Mouse (Mus musculus) T-cell, adult 2 months (primary cell): ENCODE results near the gene Fkbp5.

Experiments
- DNase-seq: peaks from one replicate; pipeline ENCODE4 v3.0.0; 2022; ENCODE audit warnings: low spot score

Gene Fkbp5

DNA sequence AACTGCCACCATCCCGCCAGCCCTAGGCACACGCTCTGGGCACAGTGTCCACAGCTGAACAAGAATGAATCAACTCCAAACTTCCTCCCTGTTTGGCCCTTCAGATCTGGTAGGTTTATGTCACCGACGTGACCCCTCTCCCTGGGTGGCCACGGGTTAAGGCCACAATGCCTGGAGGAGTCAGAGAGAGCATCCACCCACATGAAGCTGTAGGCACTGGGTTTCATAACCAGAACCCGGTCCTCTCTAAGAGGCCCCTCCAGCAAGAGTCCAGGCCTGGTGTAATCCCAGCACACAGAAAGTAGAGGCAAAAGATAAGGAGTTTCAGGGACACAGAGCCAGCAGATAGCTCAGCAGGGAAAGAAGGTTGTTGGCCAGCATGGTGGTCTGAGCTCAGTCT is 13.1 kb downstream of the Fkbp5 start:
- no peak for DNase-seq

GRCm38 (mm10) chr17:28502196-28502821 is 15.0 kb downstream of the Fkbp5 start:
- no peak for DNase-seq

GRCm38 (mm10) chr17:28500465-28500864 is 16.9 kb downstream of the Fkbp5 start:
- DNase-seq = no peak

GRCm38 (mm10) chr17:28499190-28499589 is 18.1 kb downstream of the Fkbp5 start:
- DNase-seq = no peak

GRCm38 (mm10) chr17:28495832-28496231 is 21.5 kb downstream of the Fkbp5 start:
- no peak for DNase-seq

- DNase-seq = no peak
Observed at GRCm38 (mm10) chr17:28491035-28491770, 26.1 kb downstream of the Fkbp5 start.

- no peak for DNase-seq
Observed at GRCm38 (mm10) chr17:28488258-28489013, 28.9 kb downstream of the Fkbp5 start.

GRCm38 (mm10) chr17:28487584-28488257 is 29.6 kb downstream of the Fkbp5 start:
- DNase-seq = no peak

- peak; percentile 41 for DNase-seq
Observed at GRCm38 (mm10) chr17:28486720-28487119, 30.6 kb downstream of the Fkbp5 start.

DNA sequence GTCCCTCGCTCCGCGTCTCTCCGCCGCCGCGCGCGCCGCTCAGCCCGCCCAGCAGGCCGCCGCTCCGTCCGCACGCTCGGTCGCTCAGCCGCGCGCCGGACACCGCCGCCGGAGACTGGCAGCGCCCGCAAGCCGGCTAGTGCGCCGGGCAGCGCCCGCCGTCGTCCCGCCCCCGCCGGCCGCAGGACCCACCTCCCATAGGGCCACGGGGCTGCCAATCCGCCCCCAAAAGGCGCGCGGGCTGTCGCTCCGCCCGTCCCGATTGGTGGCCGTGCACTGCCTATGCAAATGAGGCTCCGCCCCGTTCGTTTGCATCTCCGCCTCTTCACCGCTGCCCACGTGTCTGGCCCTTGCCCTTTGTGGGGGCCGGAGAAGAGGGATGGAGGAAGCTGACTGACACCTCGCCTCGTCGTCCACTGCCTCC is 31.3 kb downstream of the Fkbp5 start:
- peak; percentile 93 for DNase-seq

DNA sequence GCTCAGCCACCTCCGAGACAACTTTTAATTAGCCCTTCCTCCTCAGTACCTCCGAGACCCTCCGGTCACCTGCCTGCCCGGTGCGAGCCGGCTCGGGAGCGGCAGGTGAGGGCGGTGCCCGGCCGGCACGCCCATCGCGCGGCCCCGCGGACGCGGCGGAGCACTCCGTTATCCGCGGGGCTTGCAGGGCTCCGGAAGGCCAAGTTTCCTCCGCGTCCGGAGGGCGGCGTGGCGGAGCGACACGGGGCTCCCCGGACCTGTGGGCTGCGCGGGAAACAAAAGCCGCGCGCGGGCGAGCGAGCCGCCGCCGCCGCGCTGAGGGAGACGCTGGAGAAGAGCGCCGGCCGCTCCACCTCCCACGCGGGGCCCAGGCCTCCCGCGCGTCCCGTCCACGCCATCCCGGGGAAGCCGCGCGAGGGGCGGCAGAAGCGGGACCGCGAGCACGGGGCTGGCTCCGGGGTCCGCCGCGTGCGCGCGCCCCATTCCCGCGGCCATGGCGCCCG is 31.8 kb downstream of the Fkbp5 start:
- peak; percentile 41 for DNase-seq

DNA sequence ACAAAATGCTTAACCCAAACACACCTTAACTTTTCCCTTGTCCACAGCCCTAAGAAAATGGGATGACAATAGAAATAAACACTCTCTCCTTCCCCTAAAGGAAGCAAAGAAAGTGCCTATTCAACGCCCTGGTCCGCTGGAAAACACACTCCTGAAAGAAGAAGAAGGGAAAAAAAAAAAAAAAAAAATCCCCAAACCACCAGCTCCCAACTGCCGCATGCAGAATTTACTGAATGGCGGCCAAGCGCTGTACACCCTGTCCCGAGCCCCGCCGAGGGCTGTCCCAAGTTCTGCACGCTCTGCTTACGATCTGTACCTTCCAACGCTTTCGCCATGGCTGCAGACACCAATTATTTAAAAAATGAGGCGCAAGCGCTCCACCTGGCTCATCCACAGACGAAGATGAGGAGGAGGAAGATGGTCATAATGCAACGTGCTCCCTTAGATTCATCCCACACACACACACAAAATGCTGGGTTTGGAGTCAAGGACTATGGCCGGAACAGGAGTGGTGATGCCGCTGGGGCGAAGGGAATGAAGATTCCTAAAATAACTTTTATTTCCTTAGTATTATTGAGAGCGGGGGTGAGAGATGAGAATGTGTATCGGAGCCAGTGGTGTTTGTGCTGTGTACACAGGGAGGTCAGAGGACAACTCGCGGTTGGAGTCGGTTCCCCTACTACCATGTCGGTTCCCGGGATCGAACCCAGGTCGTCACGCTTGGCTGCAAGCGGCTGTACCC is 32.5 kb downstream of the Fkbp5 start:
- DNase-seq = peak; percentile 33

DNA sequence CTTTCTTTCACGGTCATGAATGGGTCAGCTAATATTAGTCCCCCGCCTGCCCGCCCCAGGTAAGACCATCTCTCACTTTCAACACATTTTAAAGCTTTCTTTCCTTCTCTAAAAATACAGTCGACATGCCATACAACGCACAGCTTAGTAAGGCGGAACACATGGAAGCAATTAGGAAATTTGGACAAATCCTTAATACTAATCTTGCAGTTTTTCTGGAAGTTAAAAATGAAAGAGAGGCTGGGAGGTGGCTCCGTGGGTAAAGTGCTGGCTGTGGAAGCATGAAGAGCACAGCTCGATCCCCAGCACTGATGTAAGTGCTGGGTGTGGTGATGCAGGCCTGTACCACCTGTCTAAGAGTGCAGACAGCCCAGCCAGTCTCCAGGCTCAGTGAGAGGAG is 39.9 kb downstream of the Fkbp5 start:
- no peak for DNase-seq

DNA sequence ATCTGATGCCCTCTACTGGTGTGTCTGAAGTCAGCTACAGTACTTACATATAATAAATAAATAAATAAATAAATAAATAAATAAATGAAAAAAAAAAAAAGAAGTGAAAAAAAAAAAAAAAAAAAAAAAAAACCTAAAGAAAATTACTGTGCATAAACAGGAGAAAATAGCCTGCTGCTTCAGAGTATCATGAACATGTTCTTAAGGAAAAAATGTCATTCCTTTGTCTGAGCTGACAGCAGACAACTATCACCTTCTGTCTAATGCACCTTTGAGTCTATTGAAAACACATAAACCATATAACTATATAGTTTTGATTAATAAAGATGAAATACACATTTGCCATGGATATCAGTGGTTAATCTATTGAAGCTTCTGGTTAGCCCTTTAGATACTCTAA is 40.9 kb downstream of the Fkbp5 start:
- DNase-seq = no peak

- peak; percentile 25 for DNase-seq
Observed at GRCm38 (mm10) chr17:28475593-28476325, 41.6 kb downstream of the Fkbp5 start.

- DNase-seq = no peak
Observed at GRCm38 (mm10) chr17:28472696-28473095, 44.6 kb downstream of the Fkbp5 start.

DNA sequence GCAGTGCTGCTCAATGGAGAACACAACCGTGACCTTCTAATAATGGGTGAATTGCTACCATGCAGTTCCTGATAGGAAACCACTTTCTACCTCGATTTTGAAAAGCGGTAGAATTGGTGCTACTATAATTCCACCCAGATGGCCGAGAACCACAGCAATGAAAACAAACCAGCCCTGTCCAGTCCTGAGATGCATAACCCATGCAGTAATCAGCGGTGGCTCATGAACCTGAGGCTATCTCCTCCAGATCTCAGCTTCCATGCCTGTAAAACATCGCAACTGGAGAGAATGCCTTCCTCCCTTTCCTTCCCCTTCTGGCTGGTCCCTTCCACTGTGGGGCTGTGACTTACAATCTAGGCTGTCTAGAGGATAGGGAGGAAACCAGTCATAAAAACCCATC is 46.5 kb downstream of the Fkbp5 start:
- DNase-seq = no peak

GRCm38 (mm10) chr17:28467749-28468148 is 49.6 kb downstream of the Fkbp5 start:
- DNase-seq = peak; percentile 60

DNA sequence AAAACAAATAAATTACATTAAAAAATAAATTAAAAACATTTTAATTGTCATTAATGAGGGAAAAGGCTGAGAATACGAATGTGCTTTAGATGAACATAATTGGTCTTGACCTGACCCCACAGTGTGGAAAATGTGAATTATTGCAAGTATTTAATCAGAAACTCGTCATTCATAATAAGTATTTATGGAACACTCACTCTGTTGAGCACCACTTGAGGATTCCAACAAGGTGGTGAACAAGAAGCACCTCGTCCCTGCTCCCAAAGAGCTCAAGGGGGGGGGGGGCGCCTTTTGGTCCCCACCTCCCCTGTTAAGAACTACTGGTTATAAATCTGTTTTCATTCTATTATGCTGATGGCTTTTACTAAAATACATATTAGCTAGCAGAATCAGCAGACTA is 51.4 kb downstream of the Fkbp5 start:
- DNase-seq = no peak

- DNase-seq = no peak
Observed at GRCm38 (mm10) chr17:28463701-28464443, 53.5 kb downstream of the Fkbp5 start.
